Mouse (Mus musculus) liver, postnatal 0 days (tissue): ENCODE measurements at regions not wholly inside any gene's neighbourhood (a gene's known extent, or its start where the extent isn't known, plus 50 kb on each side); places are given as distances from the start of the nearest gene placed in this dataset.
"Not testable (repeated sequence)": the region's sequence is repeated elsewhere in the genome, so short reads cannot be mapped to it uniquely, and the experiment has no call there.

Experiments used
- ATAC-seq: fragments of 200-750 bp; cut with Nextera tagmentation; 2 replicates; pipeline ENCODE4 v1.8.0; 2017; ENCODE audit warnings: mild to moderate bottlenecking, moderate library complexity
- DNase-seq: peaks from one replicate; pipeline ENCODE4 v3.0.0-alpha.2; 2016
- H3K27ac ChIP-seq: fragments of 300-500 bp; sonication (generic); 2 replicates; pipeline ENCODE4 v1.5.1; 2014; ENCODE audit warnings: antibody characterized with exemption, moderate library complexity, mild to moderate bottlenecking, low read depth
- H3K27me3 ChIP-seq: fragments of 300-500 bp; sonication (generic); 2 replicates; pipeline ENCODE4 v1.6.1; 2014; ENCODE audit warnings: low read length, control low read depth, mixed read lengths; ENCODE audit not compliant: insufficient read depth
- H3K36me3 ChIP-seq: fragments of 300-500 bp; sonication (generic); replicated peaks from 2 replicates; pipeline ENCODE4 v1.6.1; 2014; ENCODE audit warnings: mild to moderate bottlenecking, control low read depth, low read length, moderate library complexity, mixed read lengths; ENCODE audit not compliant: insufficient read depth
- H3K4me1 ChIP-seq: fragments of 300-500 bp; sonication (generic); 2 replicates; pipeline ENCODE4 v1.6.1; 2014; ENCODE audit warnings: antibody characterized with exemption, mild to moderate bottlenecking, control low read depth; ENCODE audit not compliant: insufficient read depth
- H3K4me2 ChIP-seq: fragments of 300-500 bp; sonication (generic); 2 replicates; pipeline ENCODE4 v1.6.1; 2014; ENCODE audit warnings: low read depth, mild to moderate bottlenecking, low read length, moderate library complexity, mixed read lengths
- H3K4me3 ChIP-seq: fragments of 300-500 bp; sonication (generic); 2 replicates; pipeline ENCODE4 v1.5.1; 2014; ENCODE audit warnings: low read depth, low read length
- H3K9ac ChIP-seq: fragments of 300-500 bp; sonication (generic); replicated peaks from 2 replicates; pipeline ENCODE4 v1.6.1; 2014; ENCODE audit warnings: mild to moderate bottlenecking, moderate library complexity
- H3K9me3 ChIP-seq: fragments of 300-500 bp; sonication (generic); 2 replicates; pipeline ENCODE4 v1.6.1; 2016; ENCODE audit warnings: mild to moderate bottlenecking, control low read depth, low read length, mixed read lengths
- CTCF ChIP-seq: sonication (generic); IDR thresholded peaks from 2 replicates; pipeline ENCODE4 v1.5.1; 2016; ENCODE audit warnings: antibody characterized with exemption, low read depth
- EP300 ChIP-seq: IDR thresholded peaks from 2 replicates; pipeline ENCODE4 v1.6.1; 2016; ENCODE audit warnings: antibody characterized with exemption, low read depth, mild to moderate bottlenecking
- WGBS: fragments of 180-500 bp; shearing (Covaris S2); extraction: QIAGEN DNeasy Blood & Tissue Kit; methylation state at CpG from one replicate; pipeline ENCODE4 v1.1.7; 2014; ENCODE audit not compliant: insufficient replicate concordance; 5-methylcytosine and 5-hydroxymethylcytosine counted together

DNA sequence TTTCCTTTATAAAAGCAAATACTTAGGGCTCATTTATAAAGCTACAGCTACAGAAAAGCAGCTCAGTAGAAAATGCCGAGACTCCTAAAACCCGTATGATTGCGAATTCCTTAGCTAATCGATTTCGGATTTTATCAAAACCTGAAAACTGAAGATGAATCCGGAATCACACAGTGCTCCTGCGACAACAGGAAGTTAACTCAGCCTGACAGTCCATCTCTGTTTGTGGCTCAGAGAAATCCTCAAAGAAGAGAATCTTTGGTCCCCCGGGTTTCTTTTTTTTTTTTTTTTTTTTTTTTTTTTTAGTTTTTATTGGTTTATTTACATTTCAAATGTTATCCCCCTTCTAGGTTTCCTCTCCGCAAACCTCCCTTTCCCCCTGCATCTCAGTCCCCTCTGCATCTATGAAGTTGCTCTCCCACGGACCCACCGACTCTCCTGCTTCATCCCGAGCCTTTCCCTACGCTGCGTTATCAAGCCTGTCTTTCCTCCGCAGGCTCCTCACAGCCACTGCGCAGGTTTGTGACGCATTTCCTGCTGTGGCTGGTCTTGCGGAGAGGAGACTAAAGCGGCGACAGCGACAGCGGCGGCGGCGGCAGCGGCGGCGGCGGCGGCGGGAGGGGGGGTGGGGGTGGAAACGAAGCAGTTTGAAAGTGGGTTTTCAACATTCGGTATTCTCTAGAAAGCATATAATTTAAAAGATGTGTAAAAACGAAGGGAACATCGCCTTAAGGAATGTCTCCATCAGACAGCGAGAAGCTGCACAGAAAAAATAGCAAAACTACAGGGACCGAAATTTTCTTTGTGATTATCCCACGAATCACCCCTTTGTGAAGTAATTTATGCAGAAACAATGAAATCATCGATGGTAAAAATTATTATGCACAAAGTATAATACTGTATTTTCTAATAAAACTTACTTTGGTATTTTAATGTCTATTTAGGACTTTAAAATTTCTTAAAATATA lies 352.3 kb upstream of the Snrpn start:
- H3K9ac ChIP-seq, H3K27ac ChIP-seq, H3K9me3 ChIP-seq, H3K4me1 ChIP-seq, H3K36me3 ChIP-seq, ATAC-seq, H3K27me3 ChIP-seq: not testable (repeated sequence)
- H3K4me3 ChIP-seq = peak overlapping the region; percentile 17; the same call in 1 of the 2 replicates
- WGBS = 14% methylated on average over 39 of the region's 39 CpGs
- H3K4me2 ChIP-seq = peak overlapping the region; percentile 32; the same call in 1 of the 2 replicates
- DNase-seq = peak; percentile 16

DNA sequence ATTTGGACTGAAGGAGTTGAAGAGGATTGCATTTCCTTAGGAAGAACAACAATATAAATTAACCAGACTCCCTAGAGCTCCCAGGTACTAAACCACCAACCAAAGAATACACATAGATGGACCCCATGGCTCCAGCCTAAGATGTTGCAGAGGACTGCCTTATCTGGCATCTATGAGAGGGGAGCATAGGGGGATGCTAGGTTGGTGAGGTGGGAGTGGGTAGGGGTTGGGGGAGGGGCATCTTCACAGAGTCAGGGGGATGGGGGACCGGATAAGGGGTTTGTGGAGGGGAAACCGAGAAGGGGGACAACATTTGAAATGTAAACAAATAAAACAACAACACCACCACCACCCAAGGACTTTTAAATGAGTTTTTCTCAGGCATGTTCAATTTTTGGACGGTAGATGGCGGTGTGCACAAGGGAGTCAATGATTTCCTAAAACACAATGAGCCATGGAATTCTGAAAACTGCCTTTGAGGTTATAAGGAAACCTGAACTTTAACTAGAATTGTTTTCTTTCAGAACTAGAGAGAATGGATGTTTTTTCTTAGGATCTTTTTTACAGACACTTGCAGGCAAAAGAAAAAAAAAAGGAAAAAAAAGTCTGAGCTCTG lies 347.9 kb upstream of the Snrpn start:
- ATAC-seq = not testable (repeated sequence)

DNA sequence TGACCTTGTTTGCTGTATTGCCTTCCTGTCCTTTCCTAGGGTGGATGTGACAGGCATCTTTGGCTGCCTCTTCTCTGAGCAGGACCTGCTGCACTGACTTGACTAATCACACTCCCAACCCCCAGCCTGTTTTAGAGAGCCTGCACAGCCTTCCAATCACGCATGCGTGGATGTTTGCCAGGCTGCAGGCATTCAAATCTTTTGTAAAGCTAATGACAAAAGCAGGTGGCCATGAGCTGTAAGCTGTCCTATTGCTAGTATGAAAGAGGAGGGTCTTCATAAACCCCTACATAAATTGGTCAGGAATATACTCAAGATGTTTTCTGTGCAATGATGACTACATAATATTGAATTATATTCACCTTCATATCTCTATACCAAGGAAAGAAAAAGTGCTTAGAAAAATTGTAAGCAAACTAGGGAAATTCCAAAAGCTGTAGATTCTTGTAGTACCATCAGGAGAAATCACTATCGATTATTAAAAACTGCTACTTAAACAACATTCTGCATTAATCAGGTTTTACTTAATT lies 310.1 kb upstream of the Snrpn start:
- H3K9ac ChIP-seq, ATAC-seq, H3K27me3 ChIP-seq, H3K4me3 ChIP-seq, DNase-seq, H3K36me3 ChIP-seq, H3K9me3 ChIP-seq, H3K4me2 ChIP-seq, H3K27ac ChIP-seq, H3K4me1 ChIP-seq: not testable (repeated sequence)
- 57% methylated on average over 3 of the region's 3 CpGs for WGBS

More for the DNA sequence above, 347.9 kb upstream of the Snrpn start:
- not testable (repeated sequence) for H3K36me3 ChIP-seq, H3K27me3 ChIP-seq, DNase-seq, H3K4me1 ChIP-seq, H3K4me2 ChIP-seq, H3K27ac ChIP-seq, H3K4me3 ChIP-seq, H3K9me3 ChIP-seq, H3K9ac ChIP-seq
- TF ChIP-seq CTCF = peak; percentile 55
- WGBS = 2% methylated on average over 4 of the region's 4 CpGs

DNA sequence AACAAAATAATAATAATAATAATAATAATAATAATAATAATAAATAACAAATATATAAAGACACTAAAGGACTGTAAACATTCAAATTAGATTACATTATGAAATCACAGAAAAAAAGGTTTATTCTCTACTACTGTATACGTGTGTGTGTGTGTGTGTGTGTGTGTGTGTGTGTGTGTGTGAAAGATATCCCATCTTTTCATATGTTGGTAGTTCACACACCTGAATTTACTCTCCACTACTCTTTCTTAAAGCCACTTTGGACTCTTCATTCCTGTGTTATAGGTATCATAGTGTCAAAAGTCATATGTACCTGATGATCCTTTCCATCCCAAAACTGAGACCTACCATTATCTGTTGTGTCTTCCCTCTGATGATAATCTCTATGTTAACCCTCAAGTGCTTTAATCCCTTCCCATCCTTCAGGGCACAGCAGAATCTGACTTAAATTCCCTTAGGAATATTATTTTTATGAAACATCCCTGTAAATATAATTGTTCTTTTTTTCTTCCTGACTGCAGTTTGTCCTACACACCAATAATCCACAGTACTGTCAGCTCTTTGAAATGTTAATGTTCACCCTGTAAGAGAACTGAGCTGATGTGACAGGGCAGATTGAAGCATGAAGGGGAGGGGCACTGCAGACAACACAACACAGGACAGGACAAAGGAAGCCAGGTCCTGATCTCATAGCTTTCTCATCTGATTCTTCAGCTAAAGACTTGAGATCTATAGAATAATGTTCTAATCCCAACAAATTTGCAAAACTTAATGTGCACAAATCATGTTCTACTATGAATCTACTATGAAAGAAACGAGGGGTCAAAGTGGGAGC lies 309.4 kb upstream of the Snrpn start:
- 39% methylated on average over 2 of the region's 2 CpGs for WGBS
- not testable (repeated sequence) for H3K27me3 ChIP-seq, H3K9me3 ChIP-seq, H3K9ac ChIP-seq, H3K36me3 ChIP-seq, H3K4me3 ChIP-seq, H3K4me1 ChIP-seq, H3K4me2 ChIP-seq, ATAC-seq, H3K27ac ChIP-seq, DNase-seq

DNA sequence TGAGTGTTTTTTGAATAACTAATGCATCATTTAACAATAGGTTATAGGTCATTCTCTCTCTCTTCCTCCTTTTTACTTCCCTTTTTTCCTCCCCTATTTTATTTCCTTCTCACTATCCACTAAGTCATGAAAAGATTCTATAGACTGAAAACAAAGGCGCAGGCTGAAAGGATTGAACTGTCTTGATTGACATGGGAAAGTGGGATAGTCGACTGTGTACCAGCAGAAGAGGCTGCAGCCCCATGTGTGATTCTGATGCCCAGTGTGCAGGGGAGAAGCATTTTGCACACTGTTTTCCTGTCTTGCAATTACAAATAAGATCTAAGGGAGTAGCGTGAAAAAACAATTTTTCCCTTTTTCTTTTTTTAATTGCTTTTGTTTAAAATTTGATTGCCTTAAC lies 298.8 kb upstream of the Snrpn start:
- no peaks in the 10 kb centered on the region for H3K27me3 ChIP-seq
- DNase-seq (no peak), ATAC-seq (no peak)
- 68% methylated on average over 3 of the region's 3 CpGs for WGBS
- no peak overlapping the region for H3K9ac ChIP-seq
- H3K4me2 ChIP-seq = no peak overlapping the region
- no peaks in the 10 kb centered on the region for H3K4me1 ChIP-seq
- H3K27ac ChIP-seq = no peak overlapping the region
- no peak overlapping the region for H3K4me3 ChIP-seq
- no peaks in the 10 kb centered on the region for H3K36me3 ChIP-seq
- TF ChIP-seq EP300 = no peak
- TF ChIP-seq CTCF = no peak
- no peaks in the 10 kb centered on the region for H3K9me3 ChIP-seq

DNA sequence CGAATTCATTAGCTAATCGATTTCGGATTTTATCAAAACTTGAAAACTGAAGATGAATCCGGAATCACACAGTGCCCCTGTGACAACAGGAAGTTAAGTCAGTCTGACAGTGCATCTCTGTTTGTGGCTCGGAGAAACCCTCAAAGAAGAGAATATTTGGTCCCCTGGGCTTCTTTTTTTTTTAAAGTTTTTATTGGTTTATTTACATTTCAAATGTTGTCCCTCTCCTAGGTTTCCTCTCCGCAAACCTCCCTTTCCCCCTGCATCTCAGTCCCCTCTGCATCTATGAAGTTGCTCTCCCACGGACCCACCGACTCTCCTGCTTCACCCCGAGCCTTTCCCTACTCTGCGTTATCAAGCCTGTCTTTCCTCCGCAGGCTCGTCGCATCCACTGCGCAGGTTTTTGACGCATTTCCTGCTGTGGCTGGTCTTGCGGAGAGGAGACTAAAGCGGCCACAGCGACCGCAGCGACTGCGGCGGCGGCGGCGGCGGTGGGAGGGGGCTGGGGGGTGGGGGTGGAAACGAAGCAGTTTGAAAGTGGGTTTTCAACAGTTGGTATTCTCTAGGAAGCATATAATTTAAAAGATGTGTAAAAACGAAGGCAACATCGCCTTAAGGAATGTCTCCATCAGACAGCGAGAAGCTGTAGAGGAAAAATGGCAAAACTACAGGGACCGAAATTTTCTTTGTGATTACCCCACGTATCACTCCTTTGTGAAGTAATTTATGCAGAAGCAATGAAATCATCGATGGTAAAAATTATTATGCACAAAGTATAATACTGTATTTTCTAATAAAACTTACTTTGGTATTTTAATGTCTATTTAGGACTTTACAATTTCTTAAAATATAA lies 251.2 kb upstream of the Snrpn start:
- H3K27me3 ChIP-seq, H3K36me3 ChIP-seq, H3K27ac ChIP-seq, H3K9me3 ChIP-seq, H3K4me1 ChIP-seq, H3K9ac ChIP-seq: not testable (repeated sequence)
- ATAC-seq (peak; percentile 78), DNase-seq (peak; percentile 46)
- 10% methylated on average over 33 of the region's 33 CpGs for WGBS
- Histone ChIP-seq H3K4me2 (peak overlapping the region; percentile 54), H3K4me3 (peak overlapping the region; percentile 33)
